Mouse (Mus musculus): ENCODE measurements around the gene Kank4.

Kank4 gene

DNA sequence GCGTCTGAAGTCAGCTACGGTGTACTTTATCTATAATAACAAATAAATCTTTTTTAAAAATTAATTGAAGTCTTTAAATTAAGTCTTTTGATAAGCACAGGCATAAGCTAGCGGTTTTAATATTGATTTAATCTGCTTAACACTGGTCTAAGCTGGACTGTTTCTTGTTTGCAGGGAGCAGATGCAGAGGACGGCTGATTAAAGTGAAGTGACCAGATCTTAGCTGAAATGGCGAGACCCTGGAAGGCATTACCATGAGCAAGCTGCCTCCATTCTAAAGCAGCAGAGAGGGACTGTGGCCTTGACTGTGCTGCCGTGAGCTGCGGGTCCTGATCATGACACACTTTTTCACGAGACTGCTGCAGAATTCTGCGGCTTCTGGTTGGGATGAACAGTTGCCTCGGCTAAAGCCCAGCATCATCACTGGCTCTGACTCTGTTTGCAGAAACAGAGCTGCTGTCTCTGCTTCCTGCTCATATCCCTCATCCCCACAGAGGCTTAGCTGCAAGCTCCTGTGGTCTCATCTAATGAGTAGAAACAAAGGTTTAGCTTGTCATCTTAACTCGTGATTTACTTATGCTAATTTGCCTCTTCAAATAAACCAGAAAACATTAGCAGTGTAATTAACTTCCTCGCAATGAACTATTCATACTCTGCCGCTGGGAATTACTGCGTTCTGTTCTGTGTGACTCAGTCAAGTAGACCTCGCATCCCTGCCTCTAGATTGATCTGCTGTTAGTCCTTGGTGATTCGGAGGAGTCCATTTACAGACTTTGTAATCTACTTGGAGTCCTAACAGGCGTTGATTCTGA lies 99.4 kb downstream of the Kank4 start:
- no peak for DNase-seq (ENCODE audit: low spot score in 2 of 2)

DNA sequence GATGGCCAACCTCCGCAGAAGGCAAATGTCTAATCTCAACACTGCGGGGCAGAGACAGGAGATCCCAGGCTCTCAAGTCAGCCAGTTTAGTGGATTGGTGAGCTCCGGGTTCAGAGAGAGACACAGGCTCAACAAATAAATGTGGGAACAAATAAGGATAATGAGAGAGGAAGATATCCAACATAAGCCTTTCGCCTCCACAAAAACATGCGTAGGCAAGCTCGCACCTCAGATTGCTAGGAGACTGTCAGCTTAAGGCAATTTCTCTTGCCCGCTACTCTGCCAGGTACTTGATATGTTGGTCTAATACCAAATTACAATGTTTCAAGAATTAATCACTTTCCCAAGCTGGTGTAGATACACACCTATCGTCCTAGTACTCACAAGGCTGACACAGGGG lies 106.4 kb downstream of the Kank4 start:
- DNase-seq (ENCODE audit: low spot score in 2 of 2) = no peak
